26 mouse cellular contexts compared by ENCODE assay signal in genomic region chr9:37004676-37005075, GRCm38 (mm10).
"Had no signal": no experiment of that assay in that cellular context is flagged by ENCODE, and none has a peak within 500 bp of the region (broad histone marks: within the 10 kb centered on the region; RNA-seq: fewer than 3 reads in every experiment).

No protein-coding gene starts in this region.

- H3K9me3 ChIP-seq: limb, embryonic 10.5 days; limb, embryonic 13.5 days; liver, embryonic 12.5 days; liver, embryonic 15.5 days; lung, embryonic 15.5 days; megakaryocyte, embryonic 14.5 days; midbrain, embryonic 10.5 days; midbrain, embryonic 13.5 days; neural tube, embryonic 15.5 days; stomach, embryonic 15.5 days had no signal

- H3K9ac ChIP-seq: limb, embryonic 13.5 days; liver, embryonic 12.5 days; liver, embryonic 15.5 days; lung, embryonic 15.5 days; midbrain, embryonic 13.5 days; neural tube, embryonic 15.5 days; stomach, embryonic 15.5 days had no signal

- H3K4me2 ChIP-seq: limb, embryonic 13.5 days; liver, embryonic 12.5 days; liver, embryonic 15.5 days; lung, embryonic 15.5 days; midbrain, embryonic 13.5 days; neural tube, embryonic 15.5 days; stomach, embryonic 15.5 days had no signal

- DNase-seq: kidney, adult 18-20 months; kidney, adult 9 months; kidney, postnatal 14 days; layer of hippocampus, adult 9-11 months; layer of hippocampus, postnatal 36 days; liver; lung, adult 18-20 months; lung, postnatal 10 days; lung, postnatal 36 days; right cerebral cortex, adult 18-20 months; right cerebral cortex, postnatal 25 days; spleen, adult 18-20 months; thymus, postnatal 25 days had no signal

- H3K27ac ChIP-seq: layer of hippocampus, adult 2 months; limb, embryonic 10.5 days; limb, embryonic 13.5 days; liver, embryonic 12.5 days; liver, embryonic 15.5 days; lung, embryonic 15.5 days; midbrain, embryonic 10.5 days; midbrain, embryonic 13.5 days; stomach, embryonic 15.5 days had no signal

- H3K4me1 ChIP-seq: liver, embryonic 12.5 days; liver, embryonic 15.5 days; megakaryocyte, embryonic 14.5 days; stomach, embryonic 15.5 days had no signal

- H3K27me3 ChIP-seq: liver, embryonic 12.5 days; liver, embryonic 15.5 days; lung, embryonic 15.5 days; midbrain, embryonic 13.5 days; neural tube, embryonic 15.5 days; stomach, embryonic 15.5 days had no signal

- ATAC-seq: liver, embryonic 12.5 days; midbrain, embryonic 13.5 days; midbrain, embryonic 16.5 days had no signal

- H3K36me3 ChIP-seq: limb, embryonic 10.5 days; limb, embryonic 13.5 days; liver, embryonic 12.5 days; liver, embryonic 15.5 days; lung, embryonic 15.5 days; midbrain, embryonic 13.5 days; neural tube, embryonic 15.5 days; stomach, embryonic 15.5 days had no signal

- H3K4me3 ChIP-seq: layer of hippocampus, adult 2 months; limb, embryonic 10.5 days; limb, embryonic 13.5 days; liver, embryonic 12.5 days; liver, embryonic 15.5 days; lung, embryonic 15.5 days; megakaryocyte, embryonic 14.5 days; midbrain, embryonic 10.5 days; midbrain, embryonic 13.5 days; myocyte; neural tube, embryonic 15.5 days; stomach, embryonic 15.5 days had no signal
